Mouse (Mus musculus) midbrain, embryonic 10.5 days (tissue): ENCODE data around the gene Gm11634. TPM values are rescaled to one million over a fixed set of nuclear protein-coding genes. Genes with fewer than 3 reads are reported as not detected.

Source experiments
- DNase-seq: peaks from one replicate; pipeline ENCODE4 v3.0.0-alpha.2; 2017; ENCODE audit warnings: low spot score
- H3K27ac ChIP-seq: fragments of 300-500 bp; sonication (generic); replicated peaks from 2 replicates; pipeline ENCODE4 v1.5.1; 2016; ENCODE audit warnings: mild to moderate bottlenecking
- H3K27me3 ChIP-seq: fragments of 300-500 bp; sonication (generic); 2 replicates; pipeline ENCODE4 v1.6.1; 2016; ENCODE audit warnings: low read depth, mild to moderate bottlenecking; ENCODE audit not compliant: poor library complexity, severe bottlenecking
- H3K36me3 ChIP-seq: fragments of 300-500 bp; sonication (generic); 2 replicates; pipeline ENCODE4 v1.6.1; 2016; ENCODE audit warnings: mild to moderate bottlenecking, moderate library complexity
- H3K4me1 ChIP-seq: fragments of 300-500 bp; sonication (generic); 2 replicates; pipeline ENCODE4 v1.6.1; 2016
- H3K4me3 ChIP-seq: fragments of 300-500 bp; sonication (generic); 2 replicates; pipeline ENCODE4 v1.5.1; 2016; ENCODE audit warnings: mild to moderate bottlenecking, moderate library complexity
- H3K9me3 ChIP-seq: fragments of 300-500 bp; sonication (generic); replicated peaks from 2 replicates; pipeline ENCODE4 v1.6.1; 2016; ENCODE audit warnings: mild to moderate bottlenecking
- WGBS: fragments of 180-500 bp; shearing (Covaris S2); methylation state at CpG from one replicate; pipeline ENCODE4 v1.1.7; 2016; 5-methylcytosine and 5-hydroxymethylcytosine counted together
- polyA plus RNA-seq: library from polyadenylated mRNA; unstranded; fragments of >200 nt; fragmentation: Nextera tagmentation; extraction: Ambion mirVana; gene quantifications from 2 replicates; pipeline ENCODE4 v1.2.1, GENCODE M21; 2016

Gene Gm11634
- polyA plus RNA-seq, 1 experiment from 2014 or later = 0.22 TPM

- DNase-seq = no peak
- H3K36me3 ChIP-seq = peaks cover 87% of the 10 kb centered on the region
- H3K27ac ChIP-seq = no peak overlapping the region
- H3K9me3 ChIP-seq = no peaks in the 10 kb centered on the region
- H3K4me3 ChIP-seq = no peak overlapping the region
- 93% methylated on average over 1 of the region's 1 CpGs for WGBS
- peaks cover 7% of the 10 kb centered on the region for H3K4me1 ChIP-seq
- H3K27me3 ChIP-seq = no peaks in the 10 kb centered on the region
These were observed 54.9 kb downstream of the Gm11634 start for GRCm38 (mm10) chr11:101544132-101544531.

Other genes starting within 250 kb of the Gm11634 start
- not detected in 2 replicates for gene G6pc, start 231.7 kb downstream of the Gm11634 start, polyA plus RNA-seq
- gene Aarsd1, start 181.6 kb downstream of the Gm11634 start, polyA plus RNA-seq = 105 TPM in 2 replicates
- gene Gm27029, start 174.5 kb downstream of the Gm11634 start, polyA plus RNA-seq = 8.4 and 9.4 TPM in 2 replicates
- gene Rundc1, start 174.2 kb downstream of the Gm11634 start, polyA plus RNA-seq = 22.8 and 24.0 TPM in 2 replicates
- gene Ptges3l, start 173.9 kb downstream of the Gm11634 start, polyA plus RNA-seq = 2.4 and 3.7 TPM in 2 replicates
- gene Rpl27, start 157.0 kb downstream of the Gm11634 start, polyA plus RNA-seq = 382 and 448 TPM in 2 replicates
- gene Ifi35, start 150.8 kb downstream of the Gm11634 start, polyA plus RNA-seq = 3.2 and 4.0 TPM in 2 replicates
- 38.8 and 57.7 TPM in 2 replicates for gene Rnd2, start 134.3 kb downstream of the Gm11634 start, polyA plus RNA-seq
- gene Vat1, start 133.0 kb downstream of the Gm11634 start, polyA plus RNA-seq = 36.1 and 47.7 TPM in 2 replicates
- 21.6 and 23.0 TPM in 2 replicates for gene Brca1, start 47.3 kb downstream of the Gm11634 start, polyA plus RNA-seq
- gene Nbr1, start 47.1 kb downstream of the Gm11634 start, polyA plus RNA-seq = 69.9 and 83.7 TPM in 2 replicates
- 2.0 and 3.9 TPM in 2 replicates for gene Tmem106a, start 17.0 kb downstream of the Gm11634 start, polyA plus RNA-seq
- 35.2 and 39.2 TPM in 2 replicates for gene Rdm1, start 27.9 kb upstream of the Gm11634 start, polyA plus RNA-seq
- gene Arl4d, start 66.3 kb upstream of the Gm11634 start, polyA plus RNA-seq = 4.3 and 4.4 TPM in 2 replicates
- gene Dhx8, start 133.7 kb upstream of the Gm11634 start, polyA plus RNA-seq = 40.0 and 44.0 TPM in 2 replicates
- gene Etv4, start 186.1 kb upstream of the Gm11634 start, polyA plus RNA-seq = 9.4 and 10.5 TPM in 2 replicates